Comparison of ENCODE assay signal across 1 mouse cellular context in the genomic region with DNA sequence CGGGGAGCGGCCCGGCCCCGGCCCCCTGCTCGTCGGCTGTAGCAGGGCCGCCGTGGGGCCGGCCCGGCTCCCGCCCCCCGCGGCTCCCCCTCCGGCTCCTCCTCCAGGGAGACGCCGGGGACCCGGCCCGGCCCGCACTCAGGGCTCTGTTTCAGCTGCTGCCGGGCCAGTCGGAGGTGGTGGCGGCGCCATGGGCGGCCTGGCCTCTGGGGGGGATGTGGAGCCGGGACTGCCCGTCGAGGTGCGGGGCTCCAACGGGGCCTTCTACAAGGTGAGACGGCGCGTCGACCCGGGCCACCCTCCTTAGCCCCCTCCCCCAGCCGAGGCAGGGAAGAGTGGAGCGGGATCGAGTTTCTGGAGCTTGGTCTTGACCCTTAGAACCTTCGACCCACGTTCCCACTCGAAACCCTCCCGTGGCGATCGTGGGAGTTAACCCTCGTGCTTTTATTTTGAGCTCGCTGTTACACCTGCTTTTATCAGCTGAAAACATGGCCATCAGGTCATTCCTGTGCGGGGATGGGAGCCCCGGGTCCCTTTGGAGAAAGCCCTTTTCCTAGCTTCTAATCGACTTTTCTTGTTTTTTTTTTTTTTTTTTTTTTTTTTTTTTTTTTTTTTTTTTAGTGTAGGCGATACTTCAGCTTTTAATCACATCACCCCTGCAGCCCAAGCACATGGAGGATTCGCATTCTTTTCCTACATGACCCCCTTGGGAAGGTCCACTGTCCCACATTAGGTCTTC.
TF ChIP-seq lines count a peak whose summit lies in the region.

No protein-coding gene starts in this region.

TF ChIP-seq in C2C12, 6 proteins besides CTCF, POLR2A, EP300 and RAD21:
- TF ChIP-seq MYOD1 (IDR thresholded peaks at IDR 0.05; ENCODE audit: control insufficient read depth, insufficient read length, low read depth), result no peak
- TF ChIP-seq MYOG (IDR thresholded peaks at IDR 0.05; ENCODE audit: control insufficient read depth, extremely low read depth, insufficient read length), result no peak
- TF ChIP-seq MAX (IDR thresholded peaks at IDR 0.05), result no peak
- TF ChIP-seq CEBPB (IDR thresholded peaks at IDR 0.05; ENCODE audit: low read depth), result no peak
